Mouse (Mus musculus): ENCODE measurements around the gene Mb.

GRCm38 (mm10) chr15:77080684-77081254 lies 30.3 kb upstream of the Mb start:
- TF ChIP-seq USF1 (IDR thresholded peaks at IDR 0.05; ENCODE audit: low read depth, low read length), result no peak
- no peak for TF ChIP-seq ZNF384 (IDR thresholded peaks at IDR 0.05; ENCODE audit: low read depth, low read length)
- TF ChIP-seq CTCF (IDR thresholded peaks at IDR 0.05 in 2 of 3, conservative IDR thresholded peaks at IDR 0.05 in 1 of 3; ENCODE audit: control insufficient read depth in 1 of 3, insufficient read depth in 1 of 3, low read depth in 2 of 3, low read length in 3 of 3, poor library complexity in 1 of 3, severe bottlenecking in 1 of 3), result no peak
- TF ChIP-seq EP300 (IDR thresholded peaks at IDR 0.05; ENCODE audit: low read depth in 1 of 2, low read length in 2 of 2), result no peak
- no peak for TF ChIP-seq POLR2A (IDR thresholded peaks at IDR 0.05; ENCODE audit: control insufficient read depth in 1 of 2, insufficient read depth in 1 of 2, low read depth in 1 of 2, low read length in 2 of 2, poor library complexity in 1 of 2)
- TF ChIP-seq GABPA (IDR thresholded peaks at IDR 0.05; ENCODE audit: low read depth, low read length), result no peak
- no peak for TF ChIP-seq USF2 (IDR thresholded peaks at IDR 0.05; ENCODE audit: borderline replicate concordance in 1 of 2, insufficient read depth in 1 of 2, low read depth in 1 of 2, low read length in 2 of 2)
- TF ChIP-seq TBP (IDR thresholded peaks at IDR 0.05; ENCODE audit: low read depth, low read length), result no peak
- no peak for TF ChIP-seq MYC (IDR thresholded peaks at IDR 0.05; ENCODE audit: low read depth, low read length)
- no peak for TF ChIP-seq SMC3 (IDR thresholded peaks at IDR 0.05; ENCODE audit: low read depth, low read length)
- no peak for TF ChIP-seq MYB (IDR thresholded peaks at IDR 0.05; ENCODE audit: low read depth, low read length)
